Mouse (Mus musculus) liver, postnatal 0 days (tissue): ENCODE measurements around the gene Zfp821. TPM values are rescaled to one million over a fixed set of nuclear protein-coding genes. Genes with fewer than 3 reads are reported as not detected.

Experiments
- ATAC-seq: fragments of 200-750 bp; cut with Nextera tagmentation; 2 replicates; pipeline ENCODE4 v1.8.0; 2017; ENCODE audit warnings: mild to moderate bottlenecking, moderate library complexity
- DNase-seq: peaks from one replicate; pipeline ENCODE4 v3.0.0-alpha.2; 2016
- H3K27ac ChIP-seq: fragments of 300-500 bp; sonication (generic); 2 replicates; pipeline ENCODE4 v1.5.1; 2014; ENCODE audit warnings: antibody characterized with exemption, moderate library complexity, mild to moderate bottlenecking, low read depth
- H3K27me3 ChIP-seq: fragments of 300-500 bp; sonication (generic); 2 replicates; pipeline ENCODE4 v1.6.1; 2014; ENCODE audit warnings: low read length, control low read depth, mixed read lengths; ENCODE audit not compliant: insufficient read depth
- H3K36me3 ChIP-seq: fragments of 300-500 bp; sonication (generic); replicated peaks from 2 replicates; pipeline ENCODE4 v1.6.1; 2014; ENCODE audit warnings: mild to moderate bottlenecking, control low read depth, low read length, moderate library complexity, mixed read lengths; ENCODE audit not compliant: insufficient read depth
- H3K4me1 ChIP-seq: fragments of 300-500 bp; sonication (generic); 2 replicates; pipeline ENCODE4 v1.6.1; 2014; ENCODE audit warnings: antibody characterized with exemption, mild to moderate bottlenecking, control low read depth; ENCODE audit not compliant: insufficient read depth
- H3K4me2 ChIP-seq: fragments of 300-500 bp; sonication (generic); 2 replicates; pipeline ENCODE4 v1.6.1; 2014; ENCODE audit warnings: low read depth, mild to moderate bottlenecking, low read length, moderate library complexity, mixed read lengths
- H3K4me3 ChIP-seq: fragments of 300-500 bp; sonication (generic); 2 replicates; pipeline ENCODE4 v1.5.1; 2014; ENCODE audit warnings: low read depth, low read length
- H3K9ac ChIP-seq: fragments of 300-500 bp; sonication (generic); replicated peaks from 2 replicates; pipeline ENCODE4 v1.6.1; 2014; ENCODE audit warnings: mild to moderate bottlenecking, moderate library complexity
- H3K9me3 ChIP-seq: fragments of 300-500 bp; sonication (generic); 2 replicates; pipeline ENCODE4 v1.6.1; 2016; ENCODE audit warnings: mild to moderate bottlenecking, control low read depth, low read length, mixed read lengths
- CTCF ChIP-seq: sonication (generic); IDR thresholded peaks from 2 replicates; pipeline ENCODE4 v1.5.1; 2016; ENCODE audit warnings: antibody characterized with exemption, low read depth
- EP300 ChIP-seq: IDR thresholded peaks from 2 replicates; pipeline ENCODE4 v1.6.1; 2016; ENCODE audit warnings: antibody characterized with exemption, low read depth, mild to moderate bottlenecking
- WGBS: fragments of 180-500 bp; shearing (Covaris S2); extraction: QIAGEN DNeasy Blood & Tissue Kit; methylation state at CpG from one replicate; pipeline ENCODE4 v1.1.7; 2014; ENCODE audit not compliant: insufficient replicate concordance; 5-methylcytosine and 5-hydroxymethylcytosine counted together
- polyA plus RNA-seq: library from polyadenylated mRNA; unstranded; fragments of >200 nt; fragmentation: Nextera tagmentation; extraction: Ambion mirVana; gene quantifications from 2 replicates; pipeline ENCODE4 v1.2.1, GENCODE M21; 2015

The Zfp821 gene
- polyA plus RNA-seq, 1 experiment from 2014 or later, result 3.1 TPM

GRCm38 (mm10) chr8:109706076-109706873 lies 929 bp downstream of the Zfp821 start:
- ATAC-seq (peak; percentile 8), DNase-seq (no peak)
- H3K36me3 ChIP-seq, result peaks cover 21% of the 10 kb centered on the region
- H3K4me2 ChIP-seq, result peak overlapping the region; percentile 80
- 4% methylated on average over 26 of the region's 30 CpGs for WGBS
- peak overlapping the region; percentile 89 for H3K27ac ChIP-seq
- H3K4me3 ChIP-seq, result peak overlapping the region; percentile 87
- H3K9me3 ChIP-seq, result no peaks in the 10 kb centered on the region
- H3K9ac ChIP-seq, result peak overlapping the region; percentile 94
- no peaks in the 10 kb centered on the region for H3K27me3 ChIP-seq
- H3K4me1 ChIP-seq, result peaks cover 21% of the 10 kb centered on the region
- no peak for TF ChIP-seq CTCF
- TF ChIP-seq EP300, result no peak

GRCm38 (mm10) chr8:109706874-109707237 lies 1.5 kb downstream of the Zfp821 start:
- TF ChIP-seq CTCF (peak; percentile 91), EP300 (no peak)
- no peak overlapping the region for H3K27ac ChIP-seq
- no peaks in the 10 kb centered on the region for H3K9me3 ChIP-seq
- H3K9ac ChIP-seq, result peak overlapping the region; percentile 94; the same call in 1 of the 2 replicates
- H3K27me3 ChIP-seq, result no peaks in the 10 kb centered on the region
- peak; percentile 30; the same call in 1 of the 2 replicates for ATAC-seq
- 13% methylated on average over 2 of the region's 2 CpGs for WGBS
- H3K4me2 ChIP-seq, result peak overlapping the region; percentile 80
- H3K4me3 ChIP-seq, result peak overlapping the region; percentile 87
- H3K36me3 ChIP-seq, result peaks cover 24% of the 10 kb centered on the region
- DNase-seq, result peak; percentile 87
- H3K4me1 ChIP-seq, result peaks cover 21% of the 10 kb centered on the region

GRCm38 (mm10) chr8:109707921-109708320 lies 2.6 kb downstream of the Zfp821 start:
- no peak for TF ChIP-seq CTCF
- no peak for TF ChIP-seq EP300
- H3K4me1 ChIP-seq, result peaks cover 21% of the 10 kb centered on the region
- peaks cover 35% of the 10 kb centered on the region for H3K36me3 ChIP-seq
- no peak overlapping the region for H3K4me2 ChIP-seq
- WGBS, result 74% methylated on average over 4 of the region's 4 CpGs
- no peaks in the 10 kb centered on the region for H3K27me3 ChIP-seq
- no peak overlapping the region for H3K27ac ChIP-seq
- no peak overlapping the region for H3K4me3 ChIP-seq
- ATAC-seq, result no peak
- H3K9ac ChIP-seq, result no peak overlapping the region
- H3K9me3 ChIP-seq, result no peaks in the 10 kb centered on the region
- DNase-seq, result no peak

- Histone ChIP-seq H3K4me1 (no peaks in the 10 kb centered on the region), H3K4me3 (no peak overlapping the region), H3K27ac (no peak overlapping the region), H3K36me3 (peaks cover 57% of the 10 kb centered on the region), H3K4me2 (no peak overlapping the region), H3K27me3 (no peaks in the 10 kb centered on the region), H3K9ac (no peak overlapping the region), H3K9me3 (no peaks in the 10 kb centered on the region)
- TF ChIP-seq EP300, result no peak
- no peak for TF ChIP-seq CTCF
- 95% methylated on average over 1 of the region's 1 CpGs for WGBS
- no peak for DNase-seq
- ATAC-seq, result no peak
These were observed 7.2 kb downstream of the Zfp821 start for GRCm38 (mm10) chr8:109712521-109712920.

- peaks cover 54% of the 10 kb centered on the region for H3K36me3 ChIP-seq
- H3K9me3 ChIP-seq, result no peaks in the 10 kb centered on the region
- H3K9ac ChIP-seq, result no peak overlapping the region
- H3K27me3 ChIP-seq, result no peaks in the 10 kb centered on the region
- ATAC-seq (no peak), DNase-seq (no peak)
- 77% methylated on average over 5 of the region's 5 CpGs for WGBS
- no peak overlapping the region for H3K4me2 ChIP-seq
- TF ChIP-seq CTCF (no peak), EP300 (no peak)
- no peaks in the 10 kb centered on the region for H3K4me1 ChIP-seq
- no peak overlapping the region for H3K27ac ChIP-seq
- H3K4me3 ChIP-seq, result no peak overlapping the region
These were observed 9.6 kb downstream of the Zfp821 start for GRCm38 (mm10) chr8:109714961-109715360.

- 86% methylated on average over 3 of the region's 3 CpGs for WGBS
- H3K4me1 ChIP-seq, result no peaks in the 10 kb centered on the region
- TF ChIP-seq EP300 (no peak), CTCF (no peak)
These were observed 19.8 kb downstream of the Zfp821 start for GRCm38 (mm10) chr8:109725106-109725505.

More at GRCm38 (mm10) chr8:109725106-109725505, 19.8 kb downstream of the Zfp821 start:
- H3K4me2 ChIP-seq, result no peak overlapping the region
- H3K9me3 ChIP-seq, result no peaks in the 10 kb centered on the region
- H3K27ac ChIP-seq, result no peak overlapping the region
- no peak overlapping the region for H3K4me3 ChIP-seq
- H3K27me3 ChIP-seq, result no peaks in the 10 kb centered on the region
- no peak overlapping the region for H3K9ac ChIP-seq
- DNase-seq, result no peak
- H3K36me3 ChIP-seq, result peaks cover 59% of the 10 kb centered on the region
- no peak for ATAC-seq
